ENCODE assay signal across 8 mouse cellular contexts in the genomic region with DNA sequence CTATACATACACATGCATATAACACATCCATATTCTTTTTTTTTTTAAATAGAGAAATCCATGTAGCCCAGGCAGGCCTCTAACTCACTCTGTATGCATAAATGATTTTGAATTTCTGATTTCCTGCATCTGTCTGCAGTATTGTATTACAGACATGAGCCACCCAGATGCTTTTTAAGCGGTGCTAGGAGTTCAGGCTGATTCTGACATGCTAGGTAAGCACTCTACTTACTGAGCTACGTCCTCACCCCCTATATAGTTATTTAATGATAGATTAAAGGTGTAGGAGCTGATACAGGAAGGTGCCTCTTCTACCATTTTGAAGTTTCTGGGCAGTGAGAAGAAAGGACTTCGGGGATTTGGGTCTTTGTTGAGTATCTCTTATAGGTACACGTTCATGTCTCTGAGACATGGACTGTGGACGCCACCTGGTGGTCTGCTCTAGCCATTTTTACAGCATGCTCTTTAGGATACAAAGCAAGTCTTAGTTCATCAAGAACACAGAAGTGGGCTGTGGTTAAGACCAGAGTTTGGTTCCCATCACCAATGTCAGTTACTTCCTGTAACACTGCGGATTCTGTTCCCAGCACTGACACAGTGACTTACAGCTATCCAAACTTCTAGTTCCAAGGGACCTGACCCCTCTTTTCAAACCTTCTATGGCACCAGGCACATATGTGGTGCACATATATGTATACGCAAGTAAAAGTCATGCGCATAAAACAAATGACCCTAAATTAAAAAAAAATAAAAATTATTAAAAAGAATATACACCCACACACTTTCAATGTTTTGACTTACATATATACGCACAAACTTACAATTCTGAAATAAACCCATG. TPM values are rescaled to one million over a fixed set of nuclear protein-coding genes. Genes with fewer than 3 reads are reported as not detected.
DNase-seq lines count a peak whose midpoint lies in the region; ATAC-seq and TF ChIP-seq lines count a peak whose summit lies in the region.

No protein-coding gene starts in this region.

- no peak overlapping the region for H3K27ac ChIP-seq in neural tube, embryonic 15.5 days (replicated peaks)
- H3K27ac ChIP-seq in thymus, adult 2 months (ENCODE audit: control insufficient read depth, insufficient read depth, low read length), result no peak overlapping the region

- no peak for TF ChIP-seq CTCF in thymus, adult 2 months (IDR thresholded peaks at IDR 0.05; ENCODE audit: borderline replicate concordance, control insufficient read depth, extremely low read depth, insufficient read depth, low read length, poor library complexity)

- H3K9me3 ChIP-seq in neural tube, embryonic 15.5 days (replicated peaks), result no peaks in the 10 kb centered on the region

- H3K9ac ChIP-seq in neural tube, embryonic 15.5 days (replicated peaks), result no peak overlapping the region

- H3K4me2 ChIP-seq in neural tube, embryonic 15.5 days, result no peak overlapping the region

- no peaks in the 10 kb centered on the region for H3K36me3 ChIP-seq in neural tube, embryonic 15.5 days
- no peaks in the 10 kb centered on the region for H3K36me3 ChIP-seq in thymus, adult 2 months (ENCODE audit: control insufficient read depth, insufficient read depth, low read length)

- ATAC-seq in CD4-positive, CD25-positive, alpha-beta regulatory T cell, adult 4 months, result peak; percentile 87
- peak; percentile 80 for ATAC-seq in neural tube, embryonic 15.5 days (ENCODE audit: low FRiP score)

- no peaks in the 10 kb centered on the region for H3K27me3 ChIP-seq in neural tube, embryonic 15.5 days (replicated peaks)
- no peaks in the 10 kb centered on the region for H3K27me3 ChIP-seq in thymus, adult 2 months (ENCODE audit: control insufficient read depth, insufficient read depth, low read length)

- 50% methylated on average over 9 of the region's 9 CpGs for WGBS in large intestine, adult 2 months
- WGBS in neural tube, embryonic 15.5 days, result 54% methylated on average over 9 of the region's 9 CpGs
- WGBS in thymus, adult 2 months, result 52% methylated on average over 9 of the region's 9 CpGs

- TF ChIP-seq POLR2A in thymus, adult 2 months (IDR thresholded peaks at IDR 0.05; ENCODE audit: control insufficient read depth, extremely low read depth, insufficient read depth, low read length, poor library complexity), result no peak

- no peak overlapping the region for H3K4me3 ChIP-seq in neural tube, embryonic 15.5 days (replicated peaks)
- no peak overlapping the region for H3K4me3 ChIP-seq in thymus, adult 2 months (ENCODE audit: control insufficient read depth, insufficient read depth, low read length)

- peak; percentile 82 for DNase-seq in adrenal gland, postnatal 10 days
- DNase-seq in embryo, embryonic 9.5 days (ENCODE audit: extremely low spot score), result peak; percentile 71
- peak; percentile 68 to 79 for DNase-seq in heart, postnatal 14 days
- peak; percentile 31 for DNase-seq in large intestine, adult 2 months (ENCODE audit: low read depth, low spot score)
- peak; percentile 70 to 72 for DNase-seq in lung, adult 18-20 months
- peak; percentile 72 for DNase-seq in thymus, adult 2 months

- intact Hi-C loops in heart, postnatal 14 days (cut with DNase I), result loop anchor here (2.0 to 5.0 kb wide), 2 partner anchors 319 to 639 kb away; no protein-coding TSS in a partner anchor

- H3K4me1 ChIP-seq in neural tube, embryonic 15.5 days, result no peaks in the 10 kb centered on the region
- no peaks in the 10 kb centered on the region for H3K4me1 ChIP-seq in thymus, adult 2 months (replicated peaks; ENCODE audit: control insufficient read depth, insufficient read depth, low read length)

RNA-seq across cellular contexts. Expression of a gene that starts 46.8 kb away (rescaled TPM):
- polyA plus RNA-seq in CD4-positive, CD25-positive, alpha-beta regulatory T cell, adult 4 months (2017; shearing (Covaris generic)), result 10 to 100 TPM; 36.0 to 36.2 TPM
- 100 to 1,000 TPM; 101 to 103 TPM for total RNA-seq in adrenal gland, postnatal 10 days (2021)
- 10 to 100 TPM; 76.5 to 82.0 TPM for total RNA-seq in heart, postnatal 14 days (2021)
- 13.5 and 13.9 TPM in 2 replicates for polyA plus RNA-seq in large intestine, adult 2 months (2012; rRNA removed)
- 112 and 117 TPM in 2 replicates for polyA plus RNA-seq in neural tube, embryonic 15.5 days (2015; fragmentation: Nextera tagmentation; extraction: Ambion mirVana)
- polyA plus RNA-seq in thymus, adult 2 months (2012; rRNA removed), result 22.1 and 22.3 TPM in 2 replicates

Comparison
In these comparisons a context has a peak if more than half of its experiments do, and no peak if none do; other contexts are left out.
1. DNase-seq: peak in every context shown above with its lines; median percentile 82 in adrenal gland, postnatal 10 days; 74 in heart, postnatal 14 days; 72 in thymus, adult 2 months; 71 in embryo, embryonic 9.5 days; 71 in lung, adult 18-20 months; 31 in large intestine, adult 2 months.